9 mouse cellular contexts compared by ENCODE assay signal in the genomic region with DNA sequence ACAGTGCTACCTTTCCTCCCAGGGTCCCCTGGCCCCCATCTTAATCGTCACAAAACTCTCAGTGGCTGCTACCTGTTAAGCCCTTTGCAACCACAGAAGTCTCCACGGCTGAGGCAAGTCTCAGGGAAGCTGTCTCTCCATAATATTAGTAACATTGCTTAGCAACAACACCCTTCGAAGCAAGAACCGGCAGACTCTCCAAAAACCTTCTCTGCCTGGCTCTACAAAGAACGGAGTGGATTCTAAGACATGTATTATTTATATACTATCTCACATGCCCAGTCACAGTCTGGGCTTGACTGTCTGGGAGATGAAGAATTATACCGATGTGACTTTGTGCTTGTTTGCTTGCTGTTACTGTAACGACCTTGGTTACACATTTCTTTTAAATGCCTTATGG.
"Had no signal": no experiment of that assay in that cellular context is flagged by ENCODE, and none has a peak within 500 bp of the region (broad histone marks: within the 10 kb centered on the region; RNA-seq: fewer than 3 reads in every experiment).

No protein-coding gene starts in this region.

- H3K4me2 ChIP-seq: midbrain, embryonic 11.5 days had no signal

- H3K27ac ChIP-seq: kidney, postnatal 0 days; liver, embryonic 12.5 days; neural tube, embryonic 15.5 days had no signal

- H3K9me3 ChIP-seq: liver, embryonic 12.5 days; neural tube, embryonic 15.5 days had no signal

- DNase-seq: kidney, adult 8-10 months; lung, embryonic 14.5 days; right cerebral cortex, adult 18-20 months; thymus, postnatal 4 days had no signal

- H3K4me3 ChIP-seq: neural tube, embryonic 15.5 days had no signal

- H3K9ac ChIP-seq: liver, embryonic 12.5 days; neural tube, embryonic 15.5 days had no signal

- ATAC-seq: intestine, embryonic 16.5 days; liver, embryonic 12.5 days had no signal

- H3K36me3 ChIP-seq: liver, embryonic 12.5 days; neural tube, embryonic 15.5 days had no signal
